Mouse (Mus musculus) ovary, postnatal 10 days (tissue): ENCODE data around the gene Rrp12.
"Not testable (repeated sequence)": the region's sequence is repeated elsewhere in the genome, so short reads cannot be mapped to it uniquely, and the experiment has no call there.

Experiments used
- DNase-seq: peaks from one replicate; pipeline ENCODE4 v3.0.0; 2022; ENCODE audit warnings: low spot score

Gene Rrp12

GRCm38 (mm10) chr19:41847992-41848851 is 47.8 kb downstream of the Rrp12 start, which contains the start of gene Frat2:
Gene Frat2 (minus strand): TSS chr19:41848132.
- DNase-seq, result peak; percentile 77

GRCm38 (mm10) chr19:41847614-41847991 is 48.4 kb downstream of the Rrp12 start:
- not testable (repeated sequence) for DNase-seq

GRCm38 (mm10) chr19:41847091-41847581 is 48.8 kb downstream of the Rrp12 start:
- no peak for DNase-seq

GRCm38 (mm10) chr19:41846366-41847090 is 49.4 kb downstream of the Rrp12 start:
- DNase-seq, result no peak

- no peak for DNase-seq
Measured at GRCm38 (mm10) chr19:41844345-41844744, 51.6 kb downstream of the Rrp12 start.

- no peak for DNase-seq
Measured at GRCm38 (mm10) chr19:41842706-41843105, 53.3 kb downstream of the Rrp12 start.

- DNase-seq, result no peak
Measured at GRCm38 (mm10) chr19:41842196-41842595, 53.8 kb downstream of the Rrp12 start.

- DNase-seq, result no peak
Measured at GRCm38 (mm10) chr19:41841105-41841750, 54.7 kb downstream of the Rrp12 start.

- no peak for DNase-seq
Measured at GRCm38 (mm10) chr19:41839685-41840084, 56.3 kb downstream of the Rrp12 start.

GRCm38 (mm10) chr19:41838808-41839207 is 57.2 kb downstream of the Rrp12 start:
- DNase-seq, result no peak

- no peak for DNase-seq
Measured at GRCm38 (mm10) chr19:41837917-41838261, 58.1 kb downstream of the Rrp12 start.

GRCm38 (mm10) chr19:41837194-41837916 is 58.6 kb downstream of the Rrp12 start:
- DNase-seq, result no peak

GRCm38 (mm10) chr19:41836719-41837118 is 59.3 kb downstream of the Rrp12 start:
- no peak for DNase-seq

GRCm38 (mm10) chr19:41835816-41836215 is 60.2 kb downstream of the Rrp12 start:
- DNase-seq, result no peak

GRCm38 (mm10) chr19:41835407-41835806 is 60.6 kb downstream of the Rrp12 start:
- DNase-seq, result no peak

- DNase-seq, result no peak
Measured at GRCm38 (mm10) chr19:41832501-41833201, 63.3 kb downstream of the Rrp12 start.

- no peak for DNase-seq
Measured at GRCm38 (mm10) chr19:41831718-41832391, 64.1 kb downstream of the Rrp12 start.

GRCm38 (mm10) chr19:41831101-41831570 is 64.8 kb downstream of the Rrp12 start:
- DNase-seq, result no peak

- no peak for DNase-seq
Measured at GRCm38 (mm10) chr19:41830106-41831031, 65.6 kb downstream of the Rrp12 start.
